Mouse (Mus musculus) heart, postnatal 0 days (tissue): ENCODE data around the gene Slx4. TPM values are rescaled to one million over a fixed set of nuclear protein-coding genes. Genes with fewer than 3 reads are reported as not detected.

Experiments
- ATAC-seq: fragments of 200-750 bp; cut with Nextera tagmentation; 2 replicates; pipeline ENCODE4 v1.8.0; 2017; ENCODE audit warnings: low read depth, moderate number of reproducible peaks, moderate library complexity; ENCODE audit not compliant: insufficient read depth
- DNase-seq: peaks from one replicate; pipeline ENCODE4 v3.0.0-alpha.2; 2016; ENCODE audit warnings: low spot score
- H3K27ac ChIP-seq: fragments of 300-500 bp; sonication (generic); 2 replicates; pipeline ENCODE4 v1.5.1; 2014; ENCODE audit warnings: low read depth, mild to moderate bottlenecking
- H3K27me3 ChIP-seq: fragments of 300-500 bp; sonication (generic); 2 replicates; pipeline ENCODE4 v1.6.1; 2014; ENCODE audit warnings: low read length, mixed read lengths; ENCODE audit not compliant: control insufficient read depth, insufficient read depth
- H3K36me3 ChIP-seq: fragments of 300-500 bp; sonication (generic); replicated peaks from 2 replicates; pipeline ENCODE4 v1.6.1; 2014; ENCODE audit warnings: low read length, mixed read lengths; ENCODE audit not compliant: control insufficient read depth, insufficient read depth
- H3K4me1 ChIP-seq: fragments of 300-500 bp; sonication (generic); 2 replicates; pipeline ENCODE4 v1.6.1; 2014; ENCODE audit warnings: antibody characterized with exemption; ENCODE audit not compliant: control insufficient read depth, insufficient read depth
- H3K4me2 ChIP-seq: fragments of 300-500 bp; sonication (generic); 2 replicates; pipeline ENCODE4 v1.6.1; 2014; ENCODE audit warnings: low read depth, mild to moderate bottlenecking, low read length, moderate library complexity
- H3K4me3 ChIP-seq: fragments of 300-500 bp; sonication (generic); 2 replicates; pipeline ENCODE4 v1.5.1; 2014; ENCODE audit warnings: low read depth, low read length
- H3K9ac ChIP-seq: fragments of 300-500 bp; sonication (generic); replicated peaks from 2 replicates; pipeline ENCODE4 v1.6.1; 2014; ENCODE audit warnings: low read depth, low read length, mixed read lengths
- H3K9me3 ChIP-seq: fragments of 300-500 bp; sonication (generic); replicated peaks from 2 replicates; pipeline ENCODE4 v1.6.1; 2016; ENCODE audit warnings: low read length; ENCODE audit not compliant: control insufficient read depth
- CTCF ChIP-seq: IDR thresholded peaks from 2 replicates; pipeline ENCODE4 v1.5.1; 2016; ENCODE audit warnings: antibody characterized with exemption, control low read depth, low read depth
- EP300 ChIP-seq: IDR thresholded peaks from 2 replicates; pipeline ENCODE4 v1.6.1; 2016; ENCODE audit warnings: antibody characterized with exemption, low read depth
- WGBS: fragments of 180-500 bp; shearing (Covaris S2); extraction: QIAGEN DNeasy Blood & Tissue Kit; methylation state at CpG from one replicate; pipeline ENCODE4 v1.1.7; 2014; 5-methylcytosine and 5-hydroxymethylcytosine counted together
- polyA plus RNA-seq: library from polyadenylated mRNA; unstranded; fragments of >200 nt; fragmentation: Nextera tagmentation; extraction: Ambion mirVana; gene quantifications from 2 replicates; pipeline ENCODE4 v1.2.1, GENCODE M21; 2015
- total RNA-seq: library from RNA; depleted of rRNA; stranded (reverse); fragments of >200 nt; gene quantifications from 2 replicates; pipeline ENCODE4 v1.2.3, GENCODE M21; 2014; ENCODE audit warnings: low replicate concordance

Gene Slx4
- total and polyA plus RNA-seq, 2 experiments from 2014 or later, result 3.0 to 4.4 TPM

GRCm38 (mm10) chr16:4032341-4032748 is 28.8 kb upstream of the Slx4 start:
- ATAC-seq (no peak), DNase-seq (no peak)
- Histone ChIP-seq H3K4me3 (no peak overlapping the region), H3K9me3 (no peaks in the 10 kb centered on the region), H3K27ac (no peak overlapping the region), H3K27me3 (no peaks in the 10 kb centered on the region), H3K4me2 (no peak overlapping the region), H3K4me1 (no peaks in the 10 kb centered on the region), H3K36me3 (peaks cover 5% of the 10 kb centered on the region), H3K9ac (no peak overlapping the region)
- TF ChIP-seq CTCF, result no peak
- TF ChIP-seq EP300, result no peak
- 74% methylated on average over 6 of the region's 6 CpGs for WGBS

- H3K9ac ChIP-seq, result no peak overlapping the region
- no peak overlapping the region for H3K27ac ChIP-seq
- ATAC-seq (no peak), DNase-seq (no peak)
- H3K4me3 ChIP-seq, result no peak overlapping the region
- H3K36me3 ChIP-seq, result no peaks in the 10 kb centered on the region
- no peaks in the 10 kb centered on the region for H3K9me3 ChIP-seq
- WGBS, result 64% methylated on average over 6 of the region's 6 CpGs
- H3K27me3 ChIP-seq, result no peaks in the 10 kb centered on the region
- TF ChIP-seq EP300 (no peak), CTCF (no peak)
- no peaks in the 10 kb centered on the region for H3K4me1 ChIP-seq
- H3K4me2 ChIP-seq, result no peak overlapping the region
Measured at GRCm38 (mm10) chr16:4031441-4032274, 28.1 kb upstream of the Slx4 start.

- DNase-seq (no peak), ATAC-seq (no peak)
- WGBS, result 90% methylated on average over 10 of the region's 10 CpGs
- no peak overlapping the region for H3K9ac ChIP-seq
- no peak overlapping the region for H3K4me3 ChIP-seq
- no peaks in the 10 kb centered on the region for H3K27me3 ChIP-seq
- no peak overlapping the region for H3K27ac ChIP-seq
- TF ChIP-seq CTCF (no peak), EP300 (no peak)
- no peak overlapping the region for H3K4me2 ChIP-seq
- no peaks in the 10 kb centered on the region for H3K9me3 ChIP-seq
- no peaks in the 10 kb centered on the region for H3K36me3 ChIP-seq
- H3K4me1 ChIP-seq, result no peaks in the 10 kb centered on the region
Measured at GRCm38 (mm10) chr16:4030501-4030900, 26.9 kb upstream of the Slx4 start.

DNA sequence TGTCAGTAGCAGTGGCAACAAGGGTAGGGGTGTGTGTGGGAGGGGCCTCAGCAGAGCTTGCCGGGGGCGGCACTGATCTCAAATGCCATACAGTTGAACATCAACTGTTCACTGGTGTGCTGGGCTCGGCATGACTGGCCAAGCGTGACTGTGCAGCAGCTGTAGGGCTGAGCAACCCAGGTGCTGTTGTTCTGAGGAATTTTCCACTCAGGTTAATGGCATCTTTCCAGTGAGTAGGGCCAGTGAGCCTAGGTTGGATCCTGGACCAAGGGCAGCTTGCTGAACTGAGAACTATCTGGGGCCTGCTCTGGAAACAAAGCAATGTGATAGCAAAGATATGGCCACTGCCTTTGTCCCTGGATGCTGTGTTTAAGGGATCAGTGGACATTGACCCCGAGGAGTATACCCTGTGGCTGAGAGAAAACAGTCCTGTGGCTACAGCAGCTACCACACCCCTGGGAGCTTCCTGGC is 25.8 kb upstream of the Slx4 start:
- no peaks in the 10 kb centered on the region for H3K27me3 ChIP-seq
- DNase-seq (no peak), ATAC-seq (no peak)
- no peaks in the 10 kb centered on the region for H3K4me1 ChIP-seq
- H3K4me2 ChIP-seq, result no peak overlapping the region
- WGBS, result 75% methylated on average over 5 of the region's 5 CpGs
- H3K4me3 ChIP-seq, result no peak overlapping the region
- no peaks in the 10 kb centered on the region for H3K9me3 ChIP-seq
- no peak overlapping the region for H3K9ac ChIP-seq
- no peak for TF ChIP-seq CTCF
- TF ChIP-seq EP300, result no peak
- H3K27ac ChIP-seq, result no peak overlapping the region
- no peaks in the 10 kb centered on the region for H3K36me3 ChIP-seq

- TF ChIP-seq CTCF, result no peak
- no peak for TF ChIP-seq EP300
- Histone ChIP-seq H3K9ac (no peak overlapping the region), H3K27me3 (no peaks in the 10 kb centered on the region), H3K4me3 (no peak overlapping the region), H3K9me3 (no peaks in the 10 kb centered on the region), H3K4me2 (no peak overlapping the region), H3K27ac (no peak overlapping the region), H3K4me1 (no peaks in the 10 kb centered on the region), H3K36me3 (no peaks in the 10 kb centered on the region)
- DNase-seq, result no peak
- no peak for ATAC-seq
- 67% methylated on average over 3 of the region's 3 CpGs for WGBS
Measured at GRCm38 (mm10) chr16:4027211-4027610, 23.6 kb upstream of the Slx4 start.
